Mouse (Mus musculus) small intestine, adult 2 months (tissue): ENCODE measurements around the gene Mien1. TPM values are rescaled to one million over a fixed set of nuclear protein-coding genes. Genes with fewer than 3 reads are reported as not detected.

Experiments used
- H3K27ac ChIP-seq: fragments of 200-500 bp; 2 replicates; pipeline ENCODE4 v1.5.1; 2012; ENCODE audit warnings: low read depth, low read length, control low read depth, inconsistent platforms; ENCODE audit not compliant: insufficient read depth
- H3K27me3 ChIP-seq: fragments of 200-500 bp; 2 replicates; pipeline ENCODE4 v1.6.1; 2012; ENCODE audit warnings: mild to moderate bottlenecking, moderate library complexity, low read length, inconsistent platforms; ENCODE audit not compliant: control insufficient read depth, insufficient read depth
- H3K36me3 ChIP-seq: fragments of 200-500 bp; 2 replicates; pipeline ENCODE4 v1.6.1; 2012; ENCODE audit warnings: mild to moderate bottlenecking, low read length, control low read depth, inconsistent platforms; ENCODE audit not compliant: control insufficient read depth, insufficient read depth
- H3K4me1 ChIP-seq: fragments of 200-500 bp; 2 replicates; pipeline ENCODE4 v1.6.1; 2012; ENCODE audit warnings: low read length, inconsistent platforms, mixed read lengths; ENCODE audit not compliant: control insufficient read depth, insufficient read depth, insufficient read length
- H3K4me3 ChIP-seq: fragments of 200-500 bp; 2 replicates; pipeline ENCODE4 v1.5.1; 2012; ENCODE audit warnings: low read depth, mild to moderate bottlenecking, control low read depth, inconsistent platforms, low read length, moderate library complexity
- CTCF ChIP-seq: fragments of 200-500 bp; IDR thresholded peaks from 2 replicates; pipeline ENCODE4 v1.5.1; 2012; ENCODE audit warnings: low read depth, mild to moderate bottlenecking, control low read depth, inconsistent platforms, low read length, moderate library complexity, mixed read lengths; ENCODE audit not compliant: insufficient replicate concordance, insufficient read length; ENCODE audit errors: extremely low read depth
- POLR2A ChIP-seq: fragments of 200-500 bp; IDR thresholded peaks from 2 replicates; pipeline ENCODE4 v1.6.1; 2012; ENCODE audit warnings: low read depth, mild to moderate bottlenecking, control low read depth, inconsistent platforms, low read length, moderate library complexity
- WGBS: fragments of 180-500 bp; shearing (Covaris S2); methylation state at CpG from one replicate; pipeline ENCODE4 v1.1.7; 2018; 5-methylcytosine and 5-hydroxymethylcytosine counted together
- polyA plus RNA-seq: library from polyadenylated mRNA; depleted of rRNA; stranded (reverse); fragments of >200 nt; gene quantifications from 2 replicates; pipeline ENCODE4 v1.2.3, GENCODE M21; 2012; rRNA removed

Gene Mien1
- polyA plus RNA-seq, 1 experiment = 37.7 TPM

GRCm38 (mm10) chr11:98393317-98393716 lies 45.5 kb downstream of the Mien1 start:
- WGBS = 25% methylated on average over 6 of the region's 6 CpGs
- no peak overlapping the region for H3K4me3 ChIP-seq
- no peak for TF ChIP-seq CTCF
- no peak for TF ChIP-seq POLR2A
- H3K27me3 ChIP-seq = no peaks in the 10 kb centered on the region
- H3K27ac ChIP-seq = peak overlapping the region; percentile 95
- H3K36me3 ChIP-seq = no peaks in the 10 kb centered on the region
- peaks cover 41% of the 10 kb centered on the region for H3K4me1 ChIP-seq

DNA sequence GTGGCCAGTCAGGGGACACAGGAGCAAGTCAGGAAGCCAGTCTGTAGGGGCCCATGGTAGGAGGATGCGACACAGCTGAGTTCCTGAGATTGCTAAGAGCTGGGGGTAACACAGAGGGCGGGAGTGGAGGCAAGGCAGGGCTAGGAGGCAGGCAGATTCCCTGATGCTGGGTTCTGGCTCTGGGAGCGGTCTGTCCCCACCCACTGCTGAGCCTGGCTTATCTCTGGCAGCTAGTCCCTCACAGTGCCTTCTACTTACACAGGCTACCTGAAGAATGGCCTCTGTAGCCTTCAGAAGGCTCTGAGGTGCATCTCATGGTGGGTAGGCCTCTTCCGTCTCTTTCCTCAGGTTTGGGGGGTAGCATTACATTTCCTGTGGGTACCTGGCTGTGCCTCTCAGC lies 46.1 kb downstream of the Mien1 start:
- TF ChIP-seq POLR2A (no peak), CTCF (no peak)
- H3K27ac ChIP-seq = peak overlapping the region; percentile 95
- WGBS = 20% methylated on average over 4 of the region's 4 CpGs
- H3K36me3 ChIP-seq = no peaks in the 10 kb centered on the region
- H3K27me3 ChIP-seq = no peaks in the 10 kb centered on the region
- H3K4me1 ChIP-seq = peaks cover 41% of the 10 kb centered on the region
- no peak overlapping the region for H3K4me3 ChIP-seq

DNA sequence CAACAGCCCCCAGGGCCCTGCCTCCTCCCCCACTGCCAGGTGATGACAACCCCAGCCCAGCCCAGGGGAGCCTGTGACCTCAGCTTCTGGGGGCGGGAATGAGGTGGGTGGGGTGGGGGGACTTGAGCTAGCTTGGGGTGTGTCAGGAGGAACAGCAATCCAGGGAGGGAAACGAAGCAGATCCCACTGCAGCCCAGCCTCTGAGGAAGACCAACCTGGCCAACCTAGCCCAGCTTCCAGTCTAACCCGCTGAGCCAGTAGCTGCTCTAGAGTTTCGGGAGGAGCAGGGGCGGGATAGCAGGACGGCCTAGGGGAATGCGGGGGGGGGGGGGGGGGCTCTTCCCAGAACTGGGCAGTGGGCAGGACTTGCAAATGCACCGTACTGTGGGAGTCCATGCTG lies 46.8 kb downstream of the Mien1 start:
- H3K27ac ChIP-seq = peak overlapping the region; percentile 95; the same call in 1 of the 2 replicates
- WGBS = 20% methylated on average over 8 of the region's 8 CpGs
- H3K4me3 ChIP-seq = no peak overlapping the region
- peaks cover 41% of the 10 kb centered on the region for H3K4me1 ChIP-seq
- no peaks in the 10 kb centered on the region for H3K27me3 ChIP-seq
- TF ChIP-seq CTCF (no peak), POLR2A (no peak)
- H3K36me3 ChIP-seq = no peaks in the 10 kb centered on the region

GRCm38 (mm10) chr11:98390141-98390540 lies 48.6 kb downstream of the Mien1 start:
- no peak overlapping the region for H3K4me3 ChIP-seq
- H3K27me3 ChIP-seq = no peaks in the 10 kb centered on the region
- peaks cover 35% of the 10 kb centered on the region for H3K4me1 ChIP-seq
- 72% methylated on average over 12 of the region's 12 CpGs for WGBS
- TF ChIP-seq POLR2A = no peak
- H3K27ac ChIP-seq = no peak overlapping the region
- no peaks in the 10 kb centered on the region for H3K36me3 ChIP-seq

- H3K4me3 ChIP-seq = no peak overlapping the region
- no peaks in the 10 kb centered on the region for H3K27me3 ChIP-seq
- 38% methylated on average over 9 of the region's 9 CpGs for WGBS
- peak; percentile 67; the same call in 1 of the 2 replicates for TF ChIP-seq CTCF
- TF ChIP-seq POLR2A = no peak
- no peak overlapping the region for H3K27ac ChIP-seq
- H3K36me3 ChIP-seq = no peaks in the 10 kb centered on the region
- H3K4me1 ChIP-seq = peaks cover 32% of the 10 kb centered on the region
These were observed 49.5 kb downstream of the Mien1 start for GRCm38 (mm10) chr11:98389221-98389780.

DNA sequence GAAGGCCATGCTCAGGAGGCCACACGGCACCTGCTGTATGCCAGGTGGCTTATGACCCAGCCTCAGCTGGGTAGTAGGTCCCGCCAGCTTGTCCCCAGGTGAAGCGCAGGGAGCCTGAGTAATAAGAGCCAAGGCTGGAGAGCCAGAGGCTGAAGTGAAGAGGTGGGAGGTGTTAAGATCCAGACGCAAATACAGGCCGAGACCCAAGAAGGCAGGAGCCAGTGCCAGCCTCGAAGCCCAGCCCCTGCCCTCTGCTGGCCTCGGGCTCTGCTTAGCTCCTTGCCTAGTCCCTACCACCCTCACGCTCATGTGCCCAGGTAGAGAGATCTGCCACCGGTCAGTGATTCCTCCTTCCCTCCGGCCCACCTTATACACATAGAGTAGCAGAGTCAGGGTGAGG lies 50.5 kb downstream of the Mien1 start:
- H3K27ac ChIP-seq = no peak overlapping the region
- TF ChIP-seq CTCF (no peak), POLR2A (no peak)

More for the DNA sequence above, 50.5 kb downstream of the Mien1 start:
- no peaks in the 10 kb centered on the region for H3K36me3 ChIP-seq
- 58% methylated on average over 10 of the region's 10 CpGs for WGBS
- no peak overlapping the region for H3K4me3 ChIP-seq
- peaks cover 22% of the 10 kb centered on the region for H3K4me1 ChIP-seq
- H3K27me3 ChIP-seq = no peaks in the 10 kb centered on the region

Other genes with a start within 250 kb of the Mien1 start
- gene Med1, start 245.7 kb downstream of the Mien1 start, polyA plus RNA-seq = 2.4 and 5.9 TPM in 2 replicates
- gene Cdk12, start 235.9 kb downstream of the Mien1 start, polyA plus RNA-seq = 3.6 and 8.1 TPM in 2 replicates
- gene Neurod2, start 109.3 kb downstream of the Mien1 start, polyA plus RNA-seq = 0.11 and 0.13 TPM in 2 replicates
- gene Ppp1r1b, start 90.6 kb downstream of the Mien1 start, polyA plus RNA-seq = 86.8 and 270 TPM in 2 replicates
- gene Stard3, start 80.6 kb downstream of the Mien1 start, polyA plus RNA-seq = 47.0 and 76.5 TPM in 2 replicates
- gene Tcap, start 55.2 kb downstream of the Mien1 start, polyA plus RNA-seq = 0.24 and 0.42 TPM in 2 replicates
- not detected in 2 replicates for gene Pnmt, start 52.5 kb downstream of the Mien1 start, polyA plus RNA-seq
- gene Pgap3, start 38.5 kb downstream of the Mien1 start, polyA plus RNA-seq = 26.0 and 52.1 TPM in 2 replicates
- 40.2 and 105 TPM in 2 replicates for gene Erbb2, start 26.5 kb downstream of the Mien1 start, polyA plus RNA-seq
- gene Grb7, start 7.4 kb upstream of the Mien1 start, polyA plus RNA-seq = 33.0 and 137 TPM in 2 replicates
- 6.6 and 9.7 TPM in 2 replicates for gene Ikzf3, start 107.0 kb upstream of the Mien1 start, polyA plus RNA-seq
- not detected in 2 replicates for gene Zpbp2, start 112.1 kb upstream of the Mien1 start, polyA plus RNA-seq
- gene Ormdl3, start 148.4 kb upstream of the Mien1 start, polyA plus RNA-seq = 46.3 and 105 TPM in 2 replicates
- not detected in 2 replicates for gene Lrrc3c, start 159.3 kb upstream of the Mien1 start, polyA plus RNA-seq
- not detected in 2 replicates for gene Gm12355, start 186.7 kb upstream of the Mien1 start, polyA plus RNA-seq
- not detected in 2 replicates for gene Gsdma3, start 187.4 kb upstream of the Mien1 start, polyA plus RNA-seq
- gene Gsdma2, start 207.8 kb upstream of the Mien1 start, polyA plus RNA-seq = 0.49 and 75.8 TPM in 2 replicates
- gene Gsdma, start 225.4 kb upstream of the Mien1 start, polyA plus RNA-seq = 0.25 and 0.41 TPM in 2 replicates
- 86.4 and 139 TPM in 2 replicates for gene Psmd3, start 243.6 kb upstream of the Mien1 start, polyA plus RNA-seq